ENCODE assay signal across 7 mouse cellular contexts in genomic region chr9:123260611-123261021, GRCm38 (mm10). TPM values are rescaled to one million over a fixed set of nuclear protein-coding genes. Genes with fewer than 3 reads are reported as not detected.
A peak's percentile ranks its signal among the peaks of the same experiment; 100 is the strongest.
DNase-seq lines count a peak whose midpoint lies in the region; ATAC-seq lines count a peak whose summit lies in the region.

TSS of gene Tmem158 (minus strand) at chr9:123260764.

- H3K27me3 ChIP-seq in intestine, embryonic 15.5 days (replicated peaks), result 0 out of 2 replicates have a peak, but pooled peaks cover 3% of the 10 kb centered on the region

- WGBS in intestine, embryonic 15.5 days, result under 1% methylated on average over 38 of the region's 40 CpGs

- peak within 1 kb of the TSS; percentile 49 for H3K27ac ChIP-seq in intestine, embryonic 15.5 days

- peak within 1 kb of the TSS; percentile 99 for H3K4me2 ChIP-seq in intestine, embryonic 15.5 days (replicated peaks)

- intact Hi-C loops in left cerebral cortex, postnatal 25 days (cut with DNase I), result loop anchor here (1.0 to 5.0 kb wide), 4 partner anchors 106 to 267 kb away; partner anchors contain the start of genes Lars2 and Sacm1l

- H3K36me3 ChIP-seq in intestine, embryonic 15.5 days, result no peaks in the 10 kb centered on the region

- H3K4me3 ChIP-seq in intestine, embryonic 15.5 days (replicated peaks), result peak within 1 kb of the TSS; percentile 77

- no peaks in the 10 kb centered on the region for H3K9me3 ChIP-seq in intestine, embryonic 15.5 days

- H3K4me1 ChIP-seq in intestine, embryonic 15.5 days (replicated peaks), result peaks cover 4% of the 10 kb centered on the region; the same call in 1 of the 2 replicates

- ATAC-seq in intestine, embryonic 15.5 days, result peak; percentile 96

- peak within 1 kb of the TSS; percentile 69 for H3K9ac ChIP-seq in intestine, embryonic 15.5 days

- peak; percentile 81 to 83 for DNase-seq in adrenal gland, adult 18-20 months (ENCODE audit: low spot score in 2 of 2)
- peak; percentile 92 for DNase-seq in embryo, embryonic 10.5 days (ENCODE audit: low spot score)
- DNase-seq in gastrocnemius, postnatal 4 days (ENCODE audit: low spot score in 2 of 2), result peak; percentile 58 to 80
- DNase-seq in left cerebral cortex, postnatal 25 days (ENCODE audit: low spot score in 2 of 2), result peak; percentile 82 to 88
- DNase-seq in mesoderm, embryonic 11.5 days (ENCODE audit: low read depth, low spot score), result peak; percentile 92
- peak; percentile 24 for DNase-seq in skeletal muscle tissue, adult 2 months (ENCODE audit: low read depth, low spot score)

RNA-seq across cellular contexts. Expression of gene Tmem158, which starts in this region (rescaled TPM):
- total RNA-seq in adrenal gland, adult 18-20 months (2021), result 1 to 10 TPM; 7.5 to 9.2 TPM
- 10 to 100 TPM; 13.1 to 14.3 TPM for total RNA-seq in gastrocnemius, postnatal 4 days (2021)
- 14.3 and 15.1 TPM in 2 replicates for polyA plus RNA-seq in intestine, embryonic 15.5 days (2015; fragmentation: Nextera tagmentation; extraction: Ambion mirVana)
- 10 to 100 TPM; 56.5 to 75.0 TPM for total RNA-seq in left cerebral cortex, postnatal 25 days (2021)

Comparison
In these comparisons a context has a peak if more than half of its experiments do, and no peak if none do; other contexts are left out.
1. Peak in every context shown above with its lines: DNase-seq, ATAC-seq, H3K4me3 ChIP-seq and H3K27ac ChIP-seq.
2. DNase-seq: peak in every context shown above with its lines; median percentile 92 in embryo, embryonic 10.5 days; 92 in mesoderm, embryonic 11.5 days; 85 in left cerebral cortex, postnatal 25 days; 82 in adrenal gland, adult 18-20 months; 69 in gastrocnemius, postnatal 4 days; 24 in skeletal muscle tissue, adult 2 months.